Mouse (Mus musculus) ovary, adult 2 months (tissue): ENCODE results near the gene Wdr27. TPM values are rescaled to one million over a fixed set of nuclear protein-coding genes. Genes with fewer than 3 reads are reported as not detected.

ENCODE experiments used
- polyA plus RNA-seq: library from polyadenylated mRNA; depleted of rRNA; stranded (reverse); fragments of >200 nt; gene quantifications from 2 replicates; pipeline ENCODE4 v1.2.3, GENCODE M21; 2012; rRNA removed

Wdr27 gene
- polyA plus RNA-seq = 8.5 and 12.5 TPM in 2 replicates

DNA sequence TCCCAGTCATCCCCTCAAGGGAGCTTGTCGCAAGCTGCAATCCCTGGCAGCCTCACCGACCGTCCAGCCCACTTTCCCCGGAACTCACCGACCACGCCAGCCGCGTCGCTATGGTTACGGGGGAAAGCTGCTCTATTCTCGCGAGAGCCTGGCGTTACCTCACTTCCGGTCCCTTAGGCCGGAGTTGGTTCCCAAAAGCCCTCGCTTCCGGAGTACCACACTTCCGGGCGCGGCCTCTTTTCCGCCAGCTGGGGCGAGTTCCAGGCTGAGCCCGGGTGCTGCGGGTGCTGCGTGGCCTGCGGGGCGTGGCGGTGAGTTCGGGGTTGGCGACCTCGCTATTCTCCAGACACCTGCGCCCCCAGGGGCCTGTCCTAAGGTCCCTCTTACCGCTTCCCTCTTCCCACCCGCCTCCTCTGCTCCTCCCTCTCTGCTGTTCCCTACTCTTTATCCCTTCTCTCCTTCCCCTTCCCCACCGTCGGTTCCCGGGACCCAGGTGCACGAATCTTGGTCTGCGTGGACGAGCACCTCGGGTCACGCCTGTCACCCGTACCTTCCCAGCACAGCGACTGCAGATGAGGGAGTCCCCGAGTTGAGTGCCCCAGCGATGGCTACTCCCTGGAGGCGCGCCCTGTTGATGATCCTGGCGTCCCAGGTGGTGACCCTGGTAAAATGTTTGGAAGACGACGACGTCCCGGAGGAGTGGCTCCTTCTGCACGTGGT is at the start of gene Wdr27, which contains the start of gene 1600012H06Rik:
Gene Wdr27, minus strand, starts transcription at position 150 of the 720 bp plus-strand sequence.
Gene 1600012H06Rik, plus strand, starts transcription at position 176 of the 720 bp plus-strand sequence.

GRCm38 (mm10) chr17:14978362-14979038 is 35.5 kb upstream of the Wdr27 start, which contains the start of the genes 9030025P20Rik and Gm3417:
9030025P20Rik (plus strand) TSS chr17:14978468.
Gm3417 (minus strand) TSS chr17:14978790.

GRCm38 (mm10) chr17:14960951-14961556 is 18.1 kb upstream of the Wdr27 start, which contains the start of gene Phf10:
Phf10 (minus strand) TSS chr17:14961273.

Other genes starting within 250 kb of the Wdr27 start
- 18.7 and 27.5 TPM in 2 replicates for gene Thbs2, start 248.9 kb downstream of the Wdr27 start, polyA plus RNA-seq
- gene 1600012H06Rik, start within 50 bp of the Wdr27 start, polyA plus RNA-seq = 21.0 and 23.2 TPM in 2 replicates
- 14.6 and 17.4 TPM in 2 replicates for gene Phf10, start 18.1 kb upstream of the Wdr27 start, polyA plus RNA-seq
- 7.6 and 9.0 TPM in 2 replicates for gene 9030025P20Rik, start 35.3 kb upstream of the Wdr27 start, polyA plus RNA-seq
- 0.61 and 1.3 TPM in 2 replicates for gene Gm3417, start 35.6 kb upstream of the Wdr27 start, polyA plus RNA-seq
- 0.50 and 0.59 TPM in 2 replicates for gene Gm3435, start 67.0 kb upstream of the Wdr27 start, polyA plus RNA-seq
- gene Ermard, start 98.0 kb upstream of the Wdr27 start, polyA plus RNA-seq = 28.6 and 31.6 TPM in 2 replicates
- not detected in 2 replicates for gene Tcte3, start 98.3 kb upstream of the Wdr27 start, polyA plus RNA-seq
- gene Gm3448, start 98.4 kb upstream of the Wdr27 start, polyA plus RNA-seq = 0.84 and 0.88 TPM in 2 replicates